Mouse (Mus musculus): ENCODE measurements around the gene Gm10100.
"Not testable (repeated sequence)": the region's sequence is repeated elsewhere in the genome, so short reads cannot be mapped to it uniquely, and the experiment has no call there.

Gene Gm10100

DNA sequence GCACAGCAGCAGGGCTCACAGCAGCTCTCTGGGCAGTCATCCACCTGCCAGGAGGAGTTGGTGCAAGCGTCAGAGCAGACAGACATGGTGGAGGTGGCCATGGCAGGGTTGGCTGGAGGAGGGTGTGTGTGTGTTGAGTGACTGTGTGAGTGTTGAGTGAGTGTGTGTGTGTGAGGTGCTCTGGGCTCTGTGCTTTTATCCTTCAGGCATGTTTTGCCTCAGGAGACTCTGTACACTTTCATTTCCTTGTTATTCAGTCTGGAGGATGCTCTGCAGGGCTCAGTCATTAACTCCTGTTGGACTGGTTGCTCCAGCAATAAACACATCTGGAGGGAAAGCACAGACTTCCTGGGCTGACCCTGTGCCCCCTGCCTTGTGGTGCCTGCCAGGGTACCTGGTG lies 25.0 kb downstream of the Gm10100 start, which contains the start of gene Gm9736:
Gene Gm9736, minus strand, starts transcription at position 101 of the 400 bp plus-strand sequence.
- DNase-seq (ENCODE audit: extremely low spot score, low read depth, low spot score), result not testable (repeated sequence)

DNA sequence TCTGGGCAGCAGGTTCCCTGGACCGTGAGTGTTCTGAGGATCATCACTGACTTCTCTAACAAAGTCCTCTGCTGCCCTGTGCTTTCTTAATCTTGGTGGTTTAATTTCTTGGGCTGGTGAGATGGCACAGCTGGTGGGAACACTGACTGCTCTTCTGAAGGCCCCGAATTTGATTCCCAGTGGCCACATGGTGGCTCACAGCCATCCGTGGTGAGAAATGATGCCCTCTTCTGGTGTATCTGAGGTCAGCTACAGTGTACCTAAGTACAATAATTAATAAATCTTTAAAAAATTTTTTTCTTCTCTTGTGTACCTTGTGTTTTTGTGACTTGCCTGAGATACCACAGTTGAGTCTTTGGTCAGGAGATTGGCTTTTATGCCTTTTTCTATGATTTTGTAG lies 26.0 kb downstream of the Gm10100 start:
- not testable (repeated sequence) for DNase-seq (ENCODE audit: extremely low spot score, low read depth, low spot score)

GRCm38 (mm10) chr10:77753448-77753847 lies 27.2 kb downstream of the Gm10100 start:
- no peak for DNase-seq (ENCODE audit: extremely low spot score, low read depth, low spot score)

GRCm38 (mm10) chr10:77759582-77759981 lies 33.3 kb downstream of the Gm10100 start, which contains the start of gene Gm3233:
Gm3233 (minus strand) TSS chr10:77759682.
- DNase-seq (ENCODE audit: extremely low spot score, low read depth, low spot score), result not testable (repeated sequence)

DNA sequence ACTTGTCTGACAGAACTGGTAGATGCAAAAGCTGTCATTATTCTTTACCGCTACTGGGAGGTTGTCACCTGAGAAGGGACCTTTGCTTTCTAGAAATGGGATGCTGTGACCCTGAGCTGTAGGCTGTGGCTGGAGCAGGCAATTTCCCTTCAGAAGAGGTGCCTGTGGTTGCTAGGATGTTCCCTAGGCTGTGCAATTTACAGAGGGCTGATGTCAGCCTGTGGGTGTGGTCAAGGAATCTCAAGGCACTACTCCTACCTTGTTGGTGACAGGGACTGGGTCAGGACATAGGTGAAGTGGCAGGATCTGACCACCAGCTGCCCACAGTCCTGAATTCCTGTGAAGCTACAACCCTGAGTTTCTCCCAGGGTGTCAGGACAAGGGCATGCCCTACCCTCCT lies 43.4 kb downstream of the Gm10100 start:
- DNase-seq (ENCODE audit: extremely low spot score, low read depth, low spot score), result no peak

DNA sequence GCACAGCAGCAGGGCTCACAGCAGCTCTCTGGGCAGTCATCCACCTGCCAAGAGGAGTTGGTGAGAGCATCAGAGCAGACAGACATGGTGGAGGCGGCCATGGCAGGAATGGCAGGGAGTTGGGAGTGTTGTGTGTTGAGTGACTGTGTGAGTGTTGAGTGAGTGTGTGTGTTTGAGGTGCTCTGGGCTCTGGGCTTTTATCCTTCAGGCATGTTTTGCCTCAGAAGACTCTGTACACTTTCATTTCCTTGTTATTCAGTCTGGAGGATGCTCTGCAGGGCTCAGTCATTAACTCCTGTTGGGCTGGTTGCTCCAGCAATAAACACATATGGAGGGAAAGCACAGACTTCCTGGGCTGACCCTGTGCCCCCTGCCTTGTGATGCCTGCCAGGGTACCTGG lies 44.9 kb downstream of the Gm10100 start, which contains the start of gene Gm3238:
Gene Gm3238, minus strand, starts transcription at position 101 of the 400 bp plus-strand sequence.
- DNase-seq (ENCODE audit: extremely low spot score, low read depth, low spot score), result not testable (repeated sequence)

DNA sequence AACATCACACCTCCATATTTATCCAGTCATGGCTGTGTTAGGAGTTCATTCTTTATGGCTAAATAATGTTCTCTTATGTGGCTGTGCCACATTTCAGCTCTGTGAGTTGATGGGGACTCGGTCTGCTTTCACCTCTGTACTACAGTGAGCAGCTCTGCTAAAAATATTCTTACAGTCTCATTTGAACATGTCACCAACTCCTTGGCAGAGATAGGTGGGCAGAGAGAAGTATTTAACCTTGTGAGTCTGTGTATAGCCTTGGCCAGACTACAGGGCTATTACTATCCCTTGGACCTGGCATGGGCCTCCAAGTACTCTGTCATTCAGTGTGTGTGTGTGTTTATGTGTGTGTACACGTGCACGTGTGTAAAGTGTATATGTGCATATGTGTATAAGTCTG lies 45.9 kb downstream of the Gm10100 start:
- DNase-seq (ENCODE audit: extremely low spot score, low read depth, low spot score), result not testable (repeated sequence)
